Mouse (Mus musculus) fibroblast of lung, adult 2 months (primary cell): ENCODE measurements around the gene Insm1.

ENCODE experiments used
- DNase-seq: peaks from one replicate; pipeline ENCODE4 v3.0.0-alpha.2; 2011; ENCODE audit warnings: low read depth

Gene Insm1

DNA sequence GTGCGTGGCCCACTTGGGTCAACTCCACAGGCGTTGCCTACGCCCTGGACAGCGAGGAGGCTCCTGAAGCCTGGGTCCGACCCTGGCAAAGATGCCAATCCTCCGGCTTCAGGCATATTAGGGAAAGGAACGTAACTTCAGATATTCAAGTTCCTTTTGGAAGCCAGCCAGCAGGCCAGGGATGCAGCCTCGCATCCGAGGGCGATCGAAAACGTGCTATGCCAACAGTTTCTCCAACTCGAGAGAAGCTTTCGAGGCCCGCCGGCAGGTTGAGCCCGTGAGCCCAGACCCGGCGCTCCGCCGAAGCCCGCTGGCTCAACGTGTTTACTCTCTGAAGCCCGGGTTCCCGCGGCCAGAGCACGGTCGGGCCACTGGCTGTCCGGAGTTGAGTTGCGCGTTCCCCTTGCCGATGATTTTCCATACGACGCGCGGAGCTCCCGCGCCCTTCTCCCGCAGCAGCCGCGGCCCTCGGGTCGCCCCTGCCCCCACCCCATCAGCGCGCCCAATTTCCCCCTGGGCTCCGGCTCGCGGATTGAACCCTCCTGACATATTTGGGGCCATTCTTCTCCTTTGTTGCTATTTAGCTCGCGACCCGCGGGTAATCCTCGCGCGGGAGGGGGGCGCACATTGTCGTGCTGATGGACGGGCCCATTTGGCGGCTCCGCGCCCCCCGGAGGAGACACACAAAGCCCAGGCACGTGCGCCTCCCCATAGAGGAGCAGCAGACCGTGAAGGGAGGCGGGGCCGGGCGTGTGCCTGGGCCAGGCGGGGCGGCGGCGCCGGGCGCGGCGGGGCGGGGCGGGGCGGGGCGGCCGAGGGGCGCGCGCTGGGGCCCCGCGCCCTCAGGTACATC, at the start of gene Insm1:
TSS of gene Insm1 (plus strand) at position 846 of the 853 bp plus-strand sequence.
- no peak for DNase-seq

GRCm38 (mm10) chr2:146172106-146172505, 49.6 kb upstream of the Insm1 start:
- no peak for DNase-seq

- no peak for DNase-seq
These were observed 47.5 kb upstream of the Insm1 start for GRCm38 (mm10) chr2:146174173-146174572.

- DNase-seq, result no peak
These were observed 43.0 kb upstream of the Insm1 start for GRCm38 (mm10) chr2:146178718-146179117.

DNA sequence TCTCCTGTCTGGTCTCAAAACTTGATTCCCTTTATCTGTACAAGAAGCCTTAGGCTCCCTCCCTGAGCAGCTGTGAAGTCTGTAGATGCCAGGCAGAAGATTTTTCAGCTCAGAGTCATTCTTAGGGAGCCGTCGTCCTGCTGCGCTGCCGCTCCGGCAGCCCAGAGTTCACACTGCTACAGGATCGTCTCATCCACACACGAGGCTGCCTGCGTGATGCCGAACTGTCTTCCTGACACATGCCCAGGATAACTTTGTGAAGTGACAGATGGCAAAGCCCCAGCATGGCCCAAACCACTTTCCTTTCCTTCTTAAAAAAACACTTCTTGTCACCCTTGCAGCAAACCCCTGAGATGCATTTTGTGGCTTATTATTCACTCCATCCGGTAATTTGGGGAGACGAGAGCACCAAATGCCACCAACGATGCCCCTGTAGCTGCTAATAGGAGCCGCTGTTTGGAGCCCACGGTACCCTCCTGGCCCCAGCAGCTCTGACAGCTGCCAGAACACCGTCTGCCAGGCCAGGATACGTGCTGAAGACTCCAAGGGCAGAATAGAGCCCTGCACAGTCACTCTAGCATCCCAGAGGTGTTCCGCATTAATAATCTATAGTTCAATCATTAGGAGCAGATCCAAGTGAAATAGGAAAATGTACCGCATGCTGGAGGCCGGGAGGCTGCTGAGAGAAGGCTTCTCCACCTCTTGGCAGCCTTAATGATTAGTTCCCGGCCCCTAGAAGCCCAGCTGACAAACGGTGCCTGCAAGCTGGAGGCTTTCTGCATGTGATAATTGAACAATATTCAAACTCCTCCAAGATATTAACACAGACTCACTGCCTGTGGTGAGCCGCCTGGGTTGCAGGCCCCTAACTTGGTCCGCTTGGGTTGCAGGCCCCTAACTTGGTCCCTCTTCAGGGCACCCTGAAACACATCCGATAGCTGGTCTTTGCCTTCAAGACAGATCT, 37.6 kb upstream of the Insm1 start:
- no peak for DNase-seq

DNA sequence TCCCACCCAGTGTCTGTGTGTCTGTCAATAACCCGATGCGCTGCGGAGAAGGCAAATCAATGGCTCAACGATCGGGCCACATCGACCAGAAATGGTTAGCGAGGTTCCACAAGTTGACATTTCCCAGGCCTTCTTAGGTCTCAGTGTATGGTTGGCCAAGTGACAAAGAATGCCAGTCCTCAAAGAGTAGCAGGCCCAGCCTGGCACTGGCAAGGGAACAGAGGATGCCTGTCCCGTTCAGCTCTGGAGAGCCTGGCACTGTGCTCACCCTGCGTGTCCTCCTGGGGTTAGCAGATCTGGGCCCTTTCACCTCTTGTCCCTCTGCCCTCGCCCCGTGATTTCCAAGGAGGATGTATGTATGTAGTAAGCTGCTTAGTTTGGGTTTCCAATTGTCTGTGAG, 25.6 kb upstream of the Insm1 start:
- DNase-seq, result no peak

DNA sequence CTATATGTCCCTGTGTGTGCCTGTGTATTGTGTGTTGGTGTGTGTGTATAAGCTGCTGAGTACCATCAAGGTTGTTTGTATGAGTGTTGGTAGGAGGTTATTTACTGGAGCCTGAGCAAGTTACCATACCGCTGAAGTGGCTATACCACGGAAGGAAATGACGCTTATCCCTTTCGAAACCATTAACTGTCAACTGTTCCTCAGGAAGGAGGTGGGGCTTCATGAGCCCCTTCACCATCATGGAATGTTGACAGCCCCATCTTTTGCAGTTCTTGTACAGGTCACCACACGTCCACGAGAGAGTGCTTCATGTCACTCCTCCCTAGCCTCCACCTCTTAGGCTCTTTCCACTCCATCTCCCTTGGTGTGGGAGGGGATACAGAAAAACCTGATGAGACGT, 23.8 kb upstream of the Insm1 start:
- no peak for DNase-seq

DNA sequence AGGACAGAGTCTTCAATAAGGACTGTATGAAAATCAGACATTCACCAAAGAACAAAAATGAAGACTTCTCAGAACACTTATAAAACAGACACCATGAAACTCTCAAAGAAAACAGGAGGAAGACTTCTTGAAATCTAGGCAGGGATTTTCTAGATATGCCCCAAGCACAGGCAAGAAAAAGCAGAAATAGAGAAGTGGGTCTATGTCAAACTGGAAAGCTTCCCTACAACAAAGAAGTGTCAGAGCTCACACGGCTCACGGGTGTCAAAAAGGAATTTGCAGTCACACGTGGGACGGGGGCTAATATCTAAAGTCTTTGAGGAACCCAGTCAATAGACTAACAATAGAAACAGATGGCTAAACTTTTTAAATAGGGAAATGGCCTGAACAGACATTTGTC, 10.8 kb upstream of the Insm1 start:
- DNase-seq, result no peak

- peak; percentile 10 for DNase-seq
These were observed 7.0 kb upstream of the Insm1 start for GRCm38 (mm10) chr2:146214715-146215114.

DNA sequence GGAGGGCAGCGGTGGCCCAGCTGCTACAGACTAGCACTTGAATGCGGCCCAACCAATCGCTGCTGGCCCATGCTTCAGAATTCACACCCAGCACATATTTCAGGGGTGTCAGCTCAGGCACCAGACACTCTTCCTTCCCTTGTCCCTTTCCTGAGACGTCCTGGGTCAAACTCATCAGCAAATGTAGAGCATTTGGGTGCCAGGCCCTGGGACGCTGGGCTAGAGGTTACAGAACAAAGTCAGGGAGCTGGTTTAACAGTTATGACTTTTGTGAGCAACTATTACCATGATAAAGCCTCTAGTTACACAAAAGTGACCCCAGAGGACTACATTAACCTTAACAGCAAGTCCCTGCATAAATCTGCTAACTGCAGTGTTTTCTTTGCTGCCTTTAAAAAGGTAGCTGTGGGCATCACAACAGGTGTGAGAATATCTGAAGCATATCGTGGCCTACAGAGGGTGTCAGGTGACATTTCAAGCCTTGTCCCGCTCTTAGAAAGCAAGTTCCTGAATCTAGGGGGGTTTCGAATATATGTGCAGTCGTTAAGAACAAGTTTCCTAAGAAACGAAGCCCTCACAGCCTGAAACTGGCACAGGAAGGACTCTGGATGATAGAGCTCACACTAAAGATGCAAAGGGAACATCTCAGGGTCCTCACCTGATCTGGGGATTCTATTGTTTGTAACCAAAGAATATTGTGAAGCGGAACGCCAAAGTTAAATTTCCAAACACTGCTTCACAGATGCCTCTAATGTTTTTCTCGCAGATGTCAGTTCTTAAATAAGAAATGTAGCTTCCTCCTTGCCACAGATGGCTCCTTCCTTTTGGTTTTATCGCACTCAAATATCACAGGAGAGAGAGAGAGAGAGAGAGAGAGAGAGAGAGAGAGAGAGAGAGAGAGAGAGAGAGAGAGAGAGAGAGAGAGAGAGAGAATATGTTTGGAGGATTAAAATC, 5.3 kb upstream of the Insm1 start:
- no peak for DNase-seq

DNA sequence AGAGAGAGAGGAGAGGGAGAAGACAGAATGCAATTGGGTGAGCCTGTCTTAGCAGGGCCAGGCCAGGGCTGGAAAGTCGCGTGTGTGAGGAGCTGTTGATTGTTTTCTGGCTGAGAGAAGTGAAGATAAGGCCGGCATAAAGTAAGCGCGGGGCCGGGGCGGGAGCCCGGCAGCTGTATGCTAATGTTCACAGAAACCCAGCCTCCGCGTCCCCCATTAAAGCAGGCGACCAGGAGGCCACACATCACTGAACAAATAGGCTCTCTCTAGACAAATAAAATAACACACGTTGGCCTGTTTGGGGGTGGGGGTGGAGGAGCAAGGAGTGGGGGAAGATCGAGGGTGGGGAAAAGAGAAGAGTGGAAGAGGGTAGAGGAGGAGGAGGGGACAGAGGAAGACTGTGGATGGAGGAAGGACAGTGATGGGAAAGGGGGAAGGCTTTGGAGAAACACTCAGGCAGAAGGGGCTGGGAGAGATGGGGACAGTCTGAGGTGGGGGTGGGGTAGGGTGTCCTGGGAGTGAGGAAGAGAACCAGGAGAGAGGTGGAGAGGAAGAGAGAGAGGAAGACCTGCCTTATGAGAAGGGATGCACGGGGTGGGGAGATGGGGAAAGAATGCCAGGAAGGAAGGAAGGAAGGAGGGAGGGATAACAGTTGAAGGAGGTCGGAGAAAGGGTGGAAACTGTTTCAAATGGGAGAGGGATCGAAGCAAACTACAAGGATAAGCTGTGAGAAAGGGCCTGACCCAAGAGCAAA, 4.3 kb upstream of the Insm1 start:
- DNase-seq, result no peak

- no peak for DNase-seq
These were observed 3.5 kb upstream of the Insm1 start for GRCm38 (mm10) chr2:146218161-146218691.

DNA sequence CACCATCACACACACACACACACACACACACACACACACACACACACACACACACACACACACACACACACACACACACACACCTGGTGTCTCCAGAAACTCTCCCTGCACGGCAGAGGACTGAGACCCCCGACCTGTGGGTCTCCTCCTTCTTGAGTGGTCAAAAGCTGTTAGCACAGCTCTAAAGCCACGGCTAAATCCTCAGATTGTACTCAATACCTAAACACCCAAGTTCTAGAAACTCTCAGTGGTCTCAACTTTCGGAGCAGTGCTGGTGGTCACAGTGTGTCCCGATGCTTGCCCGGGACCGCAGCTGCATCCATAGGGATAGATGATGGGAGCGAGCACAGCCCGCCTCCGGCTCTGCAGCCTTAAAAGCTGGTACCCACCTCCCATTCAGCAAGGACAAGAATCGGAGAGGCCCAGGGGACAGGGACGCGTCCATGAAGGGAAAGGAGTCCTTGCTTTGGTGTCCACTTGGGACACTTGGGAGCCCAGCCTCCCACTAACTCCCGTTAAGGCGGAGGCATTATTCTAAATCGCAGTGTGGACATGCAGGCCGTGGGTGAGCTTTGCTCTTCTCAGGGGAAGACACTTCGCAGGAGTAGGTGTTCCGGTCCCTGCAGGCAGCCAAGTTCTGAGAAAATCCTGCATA, 2.7 kb upstream of the Insm1 start:
- DNase-seq, result no peak

GRCm38 (mm10) chr2:146219791-146220190, 1.9 kb upstream of the Insm1 start:
- no peak for DNase-seq

GRCm38 (mm10) chr2:146220591-146221075, 1.1 kb upstream of the Insm1 start:
- no peak for DNase-seq

DNA sequence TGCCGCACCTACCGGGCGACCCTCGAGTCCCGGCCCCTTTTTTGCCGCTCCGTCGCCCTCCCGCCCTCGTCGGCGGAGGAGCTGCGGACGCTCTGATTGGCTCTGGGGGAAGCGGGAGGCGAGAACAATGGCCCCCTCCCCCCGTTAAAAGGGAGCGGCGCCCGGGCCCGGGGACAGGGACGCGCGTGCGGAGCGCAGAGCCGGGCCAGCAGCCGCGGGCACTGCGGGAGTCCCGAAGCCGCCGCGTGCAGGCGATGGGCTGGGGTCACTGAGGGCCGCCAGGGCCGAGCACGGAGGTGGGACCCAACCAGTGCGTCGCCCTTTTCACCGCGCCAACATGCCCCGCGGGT, 183 bp downstream of the Insm1 start:
- no peak for DNase-seq

DNA sequence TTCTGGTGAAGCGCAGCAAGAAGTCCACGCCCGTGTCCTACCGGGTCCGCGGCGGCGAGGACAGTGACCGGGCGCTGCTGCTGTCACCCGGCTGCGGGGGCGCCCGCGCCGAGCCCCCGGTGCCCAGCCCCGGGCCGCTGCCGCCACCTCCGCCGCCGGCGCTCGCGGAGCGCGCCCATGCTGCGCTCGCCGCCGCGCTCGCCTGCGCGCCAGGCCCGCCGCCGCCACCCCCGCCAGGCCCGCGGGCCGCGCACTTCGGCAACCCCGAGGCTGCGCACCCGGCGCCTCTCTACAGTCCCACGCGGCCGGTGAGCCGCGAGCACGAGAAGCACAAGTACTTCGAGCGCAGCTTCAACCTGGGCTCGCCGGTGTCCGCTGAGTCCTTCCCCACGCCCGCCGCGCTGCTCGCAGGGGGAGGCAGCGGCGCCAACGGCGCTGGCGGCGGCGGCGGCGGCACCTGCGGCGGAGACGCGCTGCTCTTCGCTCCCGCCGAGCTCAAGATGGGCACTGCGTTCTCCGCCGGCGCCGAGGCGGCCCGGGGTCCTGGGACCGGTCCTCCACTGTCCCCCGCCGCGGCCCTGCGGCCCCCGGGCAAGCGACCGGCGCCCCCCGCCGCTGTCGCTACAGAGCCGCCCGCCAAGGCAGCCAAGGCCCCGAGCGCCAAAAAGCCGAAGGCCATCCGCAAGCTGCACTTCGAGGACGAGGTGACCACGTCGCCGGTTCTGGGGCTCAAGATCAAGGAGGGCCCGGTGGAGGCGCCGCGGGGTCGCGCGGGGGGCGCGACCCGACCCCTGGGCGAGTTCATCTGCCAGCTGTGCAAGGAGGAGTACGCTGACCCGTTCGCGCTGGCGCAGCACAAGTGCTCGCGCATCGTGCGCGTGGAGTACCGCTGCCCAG, 806 bp downstream of the Insm1 start:
- no peak for DNase-seq

DNA sequence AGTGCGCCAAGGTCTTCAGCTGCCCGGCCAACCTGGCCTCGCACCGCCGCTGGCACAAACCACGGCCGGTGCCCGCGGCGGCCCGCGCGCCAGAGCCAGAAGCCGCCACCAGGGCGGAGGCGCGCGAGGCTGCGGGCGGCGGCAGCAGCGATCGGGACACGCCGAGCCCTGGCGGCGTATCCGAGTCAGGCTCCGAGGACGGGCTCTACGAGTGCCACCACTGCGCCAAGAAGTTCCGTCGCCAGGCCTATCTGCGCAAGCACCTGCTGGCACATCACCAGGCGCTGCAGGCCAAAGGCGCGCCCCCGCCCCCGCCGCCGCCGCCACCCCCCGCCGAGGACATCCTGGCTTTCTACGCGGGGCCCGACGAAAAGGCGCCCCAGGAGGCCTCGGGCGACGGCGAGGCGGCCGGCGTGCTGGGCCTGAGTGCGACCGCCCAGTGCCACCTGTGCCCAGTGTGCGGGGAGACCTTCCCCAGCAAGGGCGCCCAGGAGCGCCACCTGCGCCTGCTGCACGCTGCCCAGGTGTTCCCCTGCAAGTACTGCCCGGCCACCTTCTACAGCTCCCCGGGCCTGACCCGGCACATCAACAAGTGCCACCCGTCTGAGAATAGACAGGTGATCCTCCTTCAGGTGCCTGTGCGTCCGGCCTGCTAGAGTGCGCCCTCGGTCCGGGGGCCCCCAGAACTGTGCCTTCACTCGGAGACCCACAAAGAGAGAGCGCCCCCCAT, 1.6 kb downstream of the Insm1 start:
- no peak for DNase-seq
